Mouse (Mus musculus): ENCODE data around the gene Usp37.
A peak's percentile ranks its signal among the peaks of the same experiment; 100 is the strongest.

Gene Usp37

GRCm38 (mm10) chr1:74460273-74460672 lies 83.8 kb downstream of the Usp37 start:
- peak; percentile 79 for DNase-seq (ENCODE audit: low read depth, low spot score)

GRCm38 (mm10) chr1:74452611-74453045 lies 91.5 kb downstream of the Usp37 start:
- DNase-seq (ENCODE audit: low read depth, low spot score), result peak; percentile 62

GRCm38 (mm10) chr1:74444538-74444937 lies 99.5 kb downstream of the Usp37 start:
- DNase-seq (ENCODE audit: low read depth, low spot score), result no peak

GRCm38 (mm10) chr1:74439166-74439876 lies 104.8 kb downstream of the Usp37 start:
- DNase-seq (ENCODE audit: low read depth, low spot score), result peak; percentile 56

GRCm38 (mm10) chr1:74437702-74438427 lies 106.2 kb downstream of the Usp37 start:
- DNase-seq (ENCODE audit: low read depth, low spot score), result peak; percentile 89

GRCm38 (mm10) chr1:74435563-74435962 lies 108.5 kb downstream of the Usp37 start:
- no peak for DNase-seq (ENCODE audit: low read depth, low spot score)

GRCm38 (mm10) chr1:74434596-74434995 lies 109.5 kb downstream of the Usp37 start:
- DNase-seq (ENCODE audit: low read depth, low spot score), result no peak

- DNase-seq (ENCODE audit: low read depth, low spot score), result no peak
Measured at GRCm38 (mm10) chr1:74433220-74433619, 110.9 kb downstream of the Usp37 start.

- no peak for DNase-seq (ENCODE audit: low read depth, low spot score)
Measured at GRCm38 (mm10) chr1:74425845-74426244, 118.2 kb downstream of the Usp37 start.

- peak; percentile 37 for DNase-seq (ENCODE audit: low read depth, low spot score)
Measured at GRCm38 (mm10) chr1:74423147-74423546, 120.9 kb downstream of the Usp37 start.

GRCm38 (mm10) chr1:74419440-74419794 lies 124.7 kb downstream of the Usp37 start:
- no peak for DNase-seq (ENCODE audit: low read depth, low spot score)

GRCm38 (mm10) chr1:74418747-74419439 lies 125.2 kb downstream of the Usp37 start:
- peak; percentile 27 for DNase-seq (ENCODE audit: low read depth, low spot score)

GRCm38 (mm10) chr1:74415143-74415542 lies 128.9 kb downstream of the Usp37 start:
- DNase-seq (ENCODE audit: low read depth, low spot score), result peak; percentile 88

- no peak for DNase-seq (ENCODE audit: low read depth, low spot score)
Measured at GRCm38 (mm10) chr1:74412711-74413110, 131.4 kb downstream of the Usp37 start.

- no peak for DNase-seq (ENCODE audit: low read depth, low spot score)
Measured at GRCm38 (mm10) chr1:74411753-74412325, 132.2 kb downstream of the Usp37 start.

GRCm38 (mm10) chr1:74408589-74409504 lies 135.2 kb downstream of the Usp37 start, which contains the start of gene Vil1:
Gene Vil1 (plus strand): TSS chr1:74409376.
- no peak for DNase-seq (ENCODE audit: low read depth, low spot score)

- no peak for DNase-seq (ENCODE audit: low read depth, low spot score)
Measured at GRCm38 (mm10) chr1:74404206-74404605, 139.9 kb downstream of the Usp37 start.

GRCm38 (mm10) chr1:74401015-74401702 lies 142.9 kb downstream of the Usp37 start:
- DNase-seq (ENCODE audit: low read depth, low spot score), result no peak

GRCm38 (mm10) chr1:74400531-74400930 lies 143.6 kb downstream of the Usp37 start:
- DNase-seq (ENCODE audit: low read depth, low spot score), result no peak

- DNase-seq (ENCODE audit: low read depth, low spot score), result peak; percentile 81
Measured at GRCm38 (mm10) chr1:74397919-74398451, 146.1 kb downstream of the Usp37 start.

All from brain, adult 2 months (tissue).